Mouse (Mus musculus) cerebellum, adult 11-12 months (tissue): ENCODE data around the gene Cep41.

Experiments
- DNase-seq: peaks from one replicate; pipeline ENCODE4 v3.0.0; 2022

Cep41 gene

GRCm38 (mm10) chr6:30671696-30672095 lies 21.9 kb downstream of the Cep41 start:
- DNase-seq: no peak

GRCm38 (mm10) chr6:30667585-30667984 lies 26.0 kb downstream of the Cep41 start:
- no peak for DNase-seq

GRCm38 (mm10) chr6:30666043-30666442 lies 27.5 kb downstream of the Cep41 start:
- DNase-seq: no peak

- DNase-seq: no peak
Measured at GRCm38 (mm10) chr6:30665296-30665695, 28.3 kb downstream of the Cep41 start.

GRCm38 (mm10) chr6:30664776-30665175 lies 28.8 kb downstream of the Cep41 start:
- DNase-seq: no peak

- no peak for DNase-seq
Measured at GRCm38 (mm10) chr6:30658619-30659018, 34.9 kb downstream of the Cep41 start.

GRCm38 (mm10) chr6:30657279-30657678 lies 36.3 kb downstream of the Cep41 start:
- DNase-seq: no peak

GRCm38 (mm10) chr6:30654932-30655331 lies 38.6 kb downstream of the Cep41 start:
- no peak for DNase-seq

- DNase-seq: no peak
Measured at GRCm38 (mm10) chr6:30654402-30654859, 39.1 kb downstream of the Cep41 start.

GRCm38 (mm10) chr6:30653518-30653917 lies 40.0 kb downstream of the Cep41 start:
- no peak for DNase-seq

- no peak for DNase-seq
Measured at GRCm38 (mm10) chr6:30652425-30653188, 40.9 kb downstream of the Cep41 start.

GRCm38 (mm10) chr6:30649651-30650296 lies 43.8 kb downstream of the Cep41 start:
- no peak for DNase-seq

GRCm38 (mm10) chr6:30645379-30645778 lies 48.2 kb downstream of the Cep41 start:
- no peak for DNase-seq

- DNase-seq: no peak
Measured at GRCm38 (mm10) chr6:30644462-30644861, 49.1 kb downstream of the Cep41 start.

GRCm38 (mm10) chr6:30643694-30644460 lies 49.7 kb downstream of the Cep41 start:
- no peak for DNase-seq

GRCm38 (mm10) chr6:30638674-30639268 lies 54.8 kb downstream of the Cep41 start, which contains the start of gene Cpa1:
Gene Cpa1 (plus strand): TSS chr6:30639218.
- DNase-seq: no peak

GRCm38 (mm10) chr6:30636186-30636842 lies 57.2 kb downstream of the Cep41 start:
- no peak for DNase-seq

- no peak for DNase-seq
Measured at GRCm38 (mm10) chr6:30635361-30635862, 58.1 kb downstream of the Cep41 start.

- no peak for DNase-seq
Measured at GRCm38 (mm10) chr6:30629989-30630388, 63.6 kb downstream of the Cep41 start.

GRCm38 (mm10) chr6:30628152-30628551 lies 65.4 kb downstream of the Cep41 start:
- DNase-seq: peak; percentile 33

- no peak for DNase-seq
Measured at GRCm38 (mm10) chr6:30624763-30625162, 68.8 kb downstream of the Cep41 start.

- no peak for DNase-seq
Measured at GRCm38 (mm10) chr6:30621986-30622389, 71.6 kb downstream of the Cep41 start.
